In genomic region chr9:116162866-116163374, GRCm38 (mm10) we compare ENCODE assay signal across 23 mouse cellular contexts.
"Had no signal": no experiment of that assay in that cellular context is flagged by ENCODE, and none has a peak within 500 bp of the region (broad histone marks: within the 10 kb centered on the region; RNA-seq: fewer than 3 reads in every experiment).

No protein-coding gene starts in this region.

- H3K9me3 ChIP-seq: limb, embryonic 10.5 days; liver, embryonic 12.5 days; liver, embryonic 15.5 days; lung, embryonic 15.5 days; midbrain, embryonic 10.5 days; stomach, embryonic 15.5 days had no signal

- H3K9ac ChIP-seq: limb, embryonic 13.5 days; liver, embryonic 12.5 days; liver, embryonic 15.5 days; lung, embryonic 15.5 days; stomach, embryonic 15.5 days had no signal

- H3K4me3 ChIP-seq: limb, embryonic 10.5 days; limb, embryonic 13.5 days; liver, embryonic 12.5 days; liver, embryonic 15.5 days; lung, embryonic 15.5 days; megakaryocyte, embryonic 14.5 days; midbrain, embryonic 10.5 days; stomach, embryonic 15.5 days had no signal

- H3K27ac ChIP-seq: limb, embryonic 10.5 days; limb, embryonic 13.5 days; liver, embryonic 12.5 days; liver, embryonic 15.5 days; lung, embryonic 15.5 days; midbrain, embryonic 10.5 days; stomach, embryonic 15.5 days had no signal

- H3K36me3 ChIP-seq: limb, embryonic 10.5 days; liver, embryonic 12.5 days; liver, embryonic 15.5 days; midbrain, embryonic 10.5 days had no signal

- ATAC-seq: liver, embryonic 12.5 days had no signal

- DNase-seq: kidney, adult 18-20 months; kidney, adult 9 months; kidney, postnatal 14 days; kidney, postnatal 4 days; liver; lung, adult 18-20 months; lung, postnatal 10 days; lung, postnatal 36 days; midbrain, embryonic 14.5 days; right cerebral cortex, adult 18-20 months; right cerebral cortex, postnatal 14 days; right cerebral cortex, postnatal 4 days; spleen, adult 18-20 months; thymus, adult 18-20 months; thymus, postnatal 36 days had no signal

- H3K27me3 ChIP-seq: limb, embryonic 13.5 days; liver, embryonic 12.5 days; liver, embryonic 15.5 days; lung, embryonic 15.5 days; megakaryocyte, embryonic 14.5 days; stomach, embryonic 15.5 days had no signal

- H3K4me1 ChIP-seq: midbrain, embryonic 10.5 days; stomach, embryonic 15.5 days had no signal

- H3K4me2 ChIP-seq: limb, embryonic 13.5 days; liver, embryonic 12.5 days; liver, embryonic 15.5 days; lung, embryonic 15.5 days; stomach, embryonic 15.5 days had no signal
